Mouse (Mus musculus): Measurements from ENCODE around the gene Rnf130.

GRCm38 (mm10) chr11:49986277-49987036 lies 38.7 kb upstream of the Rnf130 start:
- TF ChIP-seq CTCF (IDR thresholded peaks at IDR 0.05; ENCODE audit: control insufficient read depth, insufficient read depth, low read length): peak; percentile 86
- TF ChIP-seq POLR2A (IDR thresholded peaks at IDR 0.05; ENCODE audit: borderline replicate concordance, control insufficient read depth, low read depth, low read length): no peak
